Mouse (Mus musculus) embryonic facial prominence, embryonic 13.5 days (tissue): Measurements from ENCODE around the gene E430018J23Rik. TPM values are rescaled to one million over a fixed set of nuclear protein-coding genes. Genes with fewer than 3 reads are reported as not detected.
"Not testable (repeated sequence)": the region's sequence is repeated elsewhere in the genome, so short reads cannot be mapped to it uniquely, and the experiment has no call there.

Experiments
- ATAC-seq: fragments of 200-750 bp; cut with Nextera tagmentation; 2 replicates; pipeline ENCODE4 v1.8.0; 2017; ENCODE audit warnings: low read depth; ENCODE audit not compliant: insufficient number of reproducible peaks, insufficient read depth, low FRiP score, low TSS enrichment
- H3K27ac ChIP-seq: fragments of 300-500 bp; sonication (generic); 2 replicates; pipeline ENCODE4 v1.5.1; 2015; ENCODE audit warnings: moderate library complexity, mild to moderate bottlenecking, inconsistent platforms
- H3K27me3 ChIP-seq: fragments of 300-500 bp; sonication (generic); 2 replicates; pipeline ENCODE4 v1.6.1; 2015; ENCODE audit warnings: mild to moderate bottlenecking, inconsistent platforms
- H3K36me3 ChIP-seq: fragments of 300-500 bp; sonication (generic); 2 replicates; pipeline ENCODE4 v1.6.1; 2015; ENCODE audit warnings: mild to moderate bottlenecking, inconsistent platforms
- H3K4me1 ChIP-seq: fragments of 300-500 bp; sonication (generic); 2 replicates; pipeline ENCODE4 v1.6.1; 2015; ENCODE audit warnings: inconsistent platforms
- H3K4me2 ChIP-seq: fragments of 300-500 bp; sonication (generic); 2 replicates; pipeline ENCODE4 v1.6.1; 2015; ENCODE audit warnings: moderate library complexity, mild to moderate bottlenecking, inconsistent platforms
- H3K4me3 ChIP-seq: fragments of 300-500 bp; sonication (generic); 2 replicates; pipeline ENCODE4 v1.5.1; 2015; ENCODE audit warnings: mild to moderate bottlenecking, inconsistent platforms
- H3K9ac ChIP-seq: fragments of 300-500 bp; sonication (generic); 2 replicates; pipeline ENCODE4 v1.6.1; 2015; ENCODE audit warnings: mild to moderate bottlenecking, inconsistent platforms
- H3K9me3 ChIP-seq: fragments of 300-500 bp; sonication (generic); 2 replicates; pipeline ENCODE4 v1.6.1; 2016; ENCODE audit warnings: inconsistent platforms
- WGBS: fragments of 180-500 bp; shearing (Covaris S2); methylation state at CpG from one replicate; pipeline ENCODE4 v1.1.7; 2015; ENCODE audit warnings: mixed read lengths; 5-methylcytosine and 5-hydroxymethylcytosine counted together
- polyA plus RNA-seq: library from polyadenylated mRNA; unstranded; fragments of >200 nt; fragmentation: Nextera tagmentation; extraction: Ambion mirVana; gene quantifications from 2 replicates; pipeline ENCODE4 v1.2.1, GENCODE M21; 2015

Gene E430018J23Rik
- polyA plus RNA-seq, 1 experiment from 2014 or later = 7.2 TPM

GRCm38 (mm10) chr7:127346676-127347075 lies 46.8 kb downstream of the E430018J23Rik start:
- Histone ChIP-seq H3K27me3 (no peaks in the 10 kb centered on the region), H3K4me2 (peak overlapping the region; percentile 79), H3K9ac (no peak overlapping the region), H3K4me3 (peak overlapping the region; percentile 94), H3K27ac (peak overlapping the region; percentile 90; the same call in 1 of the 2 replicates), H3K4me1 (peaks cover 25% of the 10 kb centered on the region), H3K36me3 (peaks cover 22% of the 10 kb centered on the region), H3K9me3 (no peaks in the 10 kb centered on the region)
- ATAC-seq = no peak
- 16% methylated on average over 8 of the region's 8 CpGs for WGBS

GRCm38 (mm10) chr7:127345512-127346325 lies 47.7 kb downstream of the E430018J23Rik start, which contains the start of gene Zfp768:
Gene Zfp768 (minus strand): TSS chr7:127345589.
- Histone ChIP-seq H3K4me1 (peaks cover 25% of the 10 kb centered on the region), H3K36me3 (peaks cover 30% of the 10 kb centered on the region), H3K9me3 (no peaks in the 10 kb centered on the region), H3K9ac (peak within 1 kb of the TSS; percentile 95), H3K27ac (peak within 1 kb of the TSS; percentile 90), H3K4me2 (peak within 1 kb of the TSS; percentile 79), H3K4me3 (peak within 1 kb of the TSS; percentile 94), H3K27me3 (no peaks in the 10 kb centered on the region)
- under 1% methylated on average over 69 of the region's 76 CpGs for WGBS
- peak; percentile 85 for ATAC-seq

GRCm38 (mm10) chr7:127345092-127345491 lies 48.3 kb downstream of the E430018J23Rik start:
- peak overlapping the region; percentile 79 for H3K4me2 ChIP-seq
- H3K9me3 ChIP-seq = no peaks in the 10 kb centered on the region
- peak overlapping the region; percentile 90 for H3K27ac ChIP-seq
- peaks cover 30% of the 10 kb centered on the region for H3K36me3 ChIP-seq
- peak overlapping the region; percentile 94 for H3K4me3 ChIP-seq
- under 1% methylated on average over 42 of the region's 42 CpGs for WGBS
- H3K9ac ChIP-seq = peak overlapping the region; percentile 95
- H3K4me1 ChIP-seq = peaks cover 22% of the 10 kb centered on the region
- H3K27me3 ChIP-seq = no peaks in the 10 kb centered on the region
- ATAC-seq = no peak

- Histone ChIP-seq H3K4me1 (peaks cover 21% of the 10 kb centered on the region), H3K27me3 (no peaks in the 10 kb centered on the region), H3K36me3 (peaks cover 30% of the 10 kb centered on the region), H3K4me2 (peak overlapping the region; percentile 79), H3K27ac (no peak overlapping the region), H3K9ac (peak overlapping the region; percentile 95), H3K9me3 (no peaks in the 10 kb centered on the region), H3K4me3 (peak overlapping the region; percentile 94)
- no peak for ATAC-seq
- WGBS = 87% methylated on average over 8 of the region's 8 CpGs
These were observed 49.1 kb downstream of the E430018J23Rik start for GRCm38 (mm10) chr7:127344371-127344770.

- peaks cover 21% of the 10 kb centered on the region for H3K4me1 ChIP-seq
- H3K4me3 ChIP-seq = peak overlapping the region; percentile 94; the same call in 1 of the 2 replicates
- H3K9ac ChIP-seq = no peak overlapping the region; the same call in 1 of the 2 replicates
- 94% methylated on average over 38 of the region's 38 CpGs for WGBS
- no peaks in the 10 kb centered on the region for H3K9me3 ChIP-seq
- no peak overlapping the region for H3K4me2 ChIP-seq
- peaks cover 30% of the 10 kb centered on the region for H3K36me3 ChIP-seq
- no peak for ATAC-seq
- H3K27me3 ChIP-seq = no peaks in the 10 kb centered on the region
- H3K27ac ChIP-seq = no peak overlapping the region
These were observed 49.9 kb downstream of the E430018J23Rik start for GRCm38 (mm10) chr7:127343351-127344019.

GRCm38 (mm10) chr7:127342888-127343287 lies 50.5 kb downstream of the E430018J23Rik start:
- no peak overlapping the region for H3K4me2 ChIP-seq

GRCm38 (mm10) chr7:127342332-127342731 lies 51.1 kb downstream of the E430018J23Rik start:
- peaks cover 21% of the 10 kb centered on the region for H3K4me1 ChIP-seq
- H3K4me3 ChIP-seq = no peak overlapping the region
- no peak for ATAC-seq
- H3K4me2 ChIP-seq = no peak overlapping the region
- WGBS = 67% methylated on average over 4 of the region's 4 CpGs
- H3K27ac ChIP-seq = no peak overlapping the region
- H3K36me3 ChIP-seq = peaks cover 30% of the 10 kb centered on the region
- H3K9ac ChIP-seq = 0 out of 2 replicates have a peak overlapping the region, but pooled peaks have one; percentile 6
- no peaks in the 10 kb centered on the region for H3K9me3 ChIP-seq
- H3K27me3 ChIP-seq = no peaks in the 10 kb centered on the region

More at GRCm38 (mm10) chr7:127342888-127343287, 50.5 kb downstream of the E430018J23Rik start:
- H3K4me3 ChIP-seq = no peak overlapping the region
- H3K4me1 ChIP-seq = peaks cover 21% of the 10 kb centered on the region
- no peaks in the 10 kb centered on the region for H3K9me3 ChIP-seq
- no peaks in the 10 kb centered on the region for H3K27me3 ChIP-seq
- no peak overlapping the region for H3K27ac ChIP-seq
- H3K36me3 ChIP-seq = peaks cover 30% of the 10 kb centered on the region
- H3K9ac ChIP-seq = 0 out of 2 replicates have a peak overlapping the region, but pooled peaks have one; percentile 6
- 95% methylated on average over 7 of the region's 7 CpGs for WGBS
- ATAC-seq = no peak

- not testable (repeated sequence) for ATAC-seq, H3K9ac ChIP-seq, H3K27me3 ChIP-seq, H3K9me3 ChIP-seq, H3K27ac ChIP-seq, H3K4me3 ChIP-seq, H3K4me2 ChIP-seq
- H3K4me1 ChIP-seq = peaks cover 18% of the 10 kb centered on the region
- 94% methylated on average over 6 of the region's 6 CpGs for WGBS
- peaks cover 30% of the 10 kb centered on the region for H3K36me3 ChIP-seq
These were observed 51.6 kb downstream of the E430018J23Rik start for GRCm38 (mm10) chr7:127341861-127342260.

GRCm38 (mm10) chr7:127341356-127341755 lies 52.1 kb downstream of the E430018J23Rik start:
- no peaks in the 10 kb centered on the region for H3K27me3 ChIP-seq
- H3K36me3 ChIP-seq = peaks cover 30% of the 10 kb centered on the region
- H3K9me3 ChIP-seq = no peaks in the 10 kb centered on the region
- WGBS = 94% methylated on average over 8 of the region's 8 CpGs
- no peak overlapping the region for H3K9ac ChIP-seq
- ATAC-seq = no peak
- no peak overlapping the region for H3K27ac ChIP-seq
- H3K4me2 ChIP-seq = no peak overlapping the region
- peaks cover 15% of the 10 kb centered on the region for H3K4me1 ChIP-seq
- H3K4me3 ChIP-seq = no peak overlapping the region
